Mouse (Mus musculus) bone marrow, adult 2 months (tissue): ENCODE measurements around the gene Sept9.

Source experiments
- CTCF ChIP-seq: fragments of 200-500 bp; IDR thresholded peaks from 2 replicates; pipeline ENCODE4 v1.5.1; 2011; ENCODE audit warnings: low read length, control low read depth; ENCODE audit not compliant: control insufficient read depth, insufficient read depth
- POLR2A ChIP-seq: fragments of 200-500 bp; IDR thresholded peaks from 2 replicates; pipeline ENCODE4 v1.6.1; 2011; ENCODE audit warnings: low read depth, mild to moderate bottlenecking, control low read depth, low read length, borderline replicate concordance; ENCODE audit not compliant: control insufficient read depth

- TF ChIP-seq CTCF (no peak), POLR2A (no peak)
These were observed 57.4 kb downstream of the Sept9 start for GRCm38 (mm10) chr11:117256840-117257239.
